Mouse (Mus musculus) kidney, adult 2 months (tissue): ENCODE measurements around the gene Akap2.

Experiments
- CTCF ChIP-seq: fragments of 200-500 bp; conservative IDR thresholded peaks from 2 replicates; pipeline ENCODE4 v1.5.1; 2011; ENCODE audit warnings: low read depth, mild to moderate bottlenecking, control low read depth, low read length, moderate library complexity, mixed read lengths; ENCODE audit not compliant: insufficient read depth, insufficient read length
- POLR2A ChIP-seq: fragments of 200-500 bp; IDR thresholded peaks from one replicate; pipeline ENCODE4 v1.6.1; 2011; ENCODE audit warnings: low read depth, low read length, control low read depth

DNA sequence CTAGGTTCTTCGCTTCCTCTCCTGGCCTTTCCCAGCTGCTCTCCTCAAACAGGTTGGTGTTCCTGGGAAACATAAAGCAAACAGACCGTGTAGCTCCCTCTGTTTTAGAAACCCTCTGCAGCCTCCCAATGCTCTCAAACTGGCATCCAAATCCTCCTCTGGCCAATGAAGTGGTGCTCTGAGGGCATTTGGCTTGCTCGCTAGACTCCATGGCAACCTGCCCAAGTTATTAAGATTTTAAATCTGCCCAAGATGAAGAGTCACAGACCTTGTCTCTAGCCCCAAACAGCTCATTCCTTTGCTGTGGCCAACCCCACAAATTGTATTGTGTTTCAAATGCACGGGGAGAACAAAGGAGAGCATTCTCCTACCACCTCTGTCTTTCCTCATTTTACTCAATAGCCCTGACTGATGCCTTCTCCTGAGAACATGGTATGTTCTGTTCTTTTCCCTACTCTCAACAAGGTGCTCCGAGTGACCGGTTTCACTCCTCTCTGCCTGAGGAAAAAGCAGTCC, 207.2 kb downstream of the Akap2 start:
- TF ChIP-seq POLR2A (no peak), CTCF (no peak)
